Mouse (Mus musculus) liver, embryonic 12.5 days (tissue): Measurements from ENCODE around the gene Pdcd4. TPM values are rescaled to one million over a fixed set of nuclear protein-coding genes. Genes with fewer than 3 reads are reported as not detected.
"Not testable (repeated sequence)": the region's sequence is repeated elsewhere in the genome, so short reads cannot be mapped to it uniquely, and the experiment has no call there.

ENCODE experiments used
- ATAC-seq: fragments of 200-750 bp; cut with Nextera tagmentation; 2 replicates; pipeline ENCODE4 v1.8.0; 2017; ENCODE audit warnings: moderate number of reproducible peaks, mild to moderate bottlenecking, moderate library complexity
- H3K27ac ChIP-seq: fragments of 300-500 bp; sonication (generic); 2 replicates; pipeline ENCODE4 v1.5.1; 2016; ENCODE audit warnings: mild to moderate bottlenecking
- H3K27me3 ChIP-seq: fragments of 300-500 bp; sonication (generic); replicated peaks from 2 replicates; pipeline ENCODE4 v1.6.1; 2016; ENCODE audit warnings: mild to moderate bottlenecking, moderate library complexity
- H3K36me3 ChIP-seq: fragments of 300-500 bp; sonication (generic); 2 replicates; pipeline ENCODE4 v1.6.1; 2016; ENCODE audit warnings: mild to moderate bottlenecking, moderate library complexity
- H3K4me1 ChIP-seq: fragments of 300-500 bp; sonication (generic); 2 replicates; pipeline ENCODE4 v1.6.1; 2016
- H3K4me2 ChIP-seq: fragments of 300-500 bp; sonication (generic); 2 replicates; pipeline ENCODE4 v1.6.1; 2016; ENCODE audit warnings: mild to moderate bottlenecking, moderate library complexity
- H3K4me3 ChIP-seq: fragments of 300-500 bp; sonication (generic); 2 replicates; pipeline ENCODE4 v1.5.1; 2016; ENCODE audit warnings: mild to moderate bottlenecking, moderate library complexity
- H3K9ac ChIP-seq: fragments of 300-500 bp; sonication (generic); 2 replicates; pipeline ENCODE4 v1.6.1; 2016; ENCODE audit warnings: mild to moderate bottlenecking, moderate library complexity
- H3K9me3 ChIP-seq: fragments of 300-500 bp; sonication (generic); replicated peaks from 2 replicates; pipeline ENCODE4 v1.6.1; 2016; ENCODE audit warnings: mild to moderate bottlenecking, moderate library complexity
- WGBS: fragments of 180-500 bp; shearing (Covaris S2); methylation state at CpG from one replicate; pipeline ENCODE4 v1.1.7; 2016; ENCODE audit not compliant: insufficient replicate concordance; 5-methylcytosine and 5-hydroxymethylcytosine counted together
- polyA plus RNA-seq: library from polyadenylated mRNA; unstranded; fragments of >200 nt; fragmentation: Nextera tagmentation; extraction: Ambion mirVana; gene quantifications from 2 replicates; pipeline ENCODE4 v1.2.1, GENCODE M21; 2016

Gene Pdcd4
- polyA plus RNA-seq, 1 experiment from 2014 or later, result 24.4 TPM

- Histone ChIP-seq H3K27me3 (no peaks in the 10 kb centered on the region), H3K4me2 (peak overlapping the region; percentile 16; the same call in 1 of the 2 replicates), H3K36me3 (peaks cover 33% of the 10 kb centered on the region), H3K9ac (peak overlapping the region; percentile 24; the same call in 1 of the 2 replicates), H3K4me3 (no peak overlapping the region), H3K4me1 (peaks cover 49% of the 10 kb centered on the region), H3K27ac (peak overlapping the region; percentile 65), H3K9me3 (no peaks in the 10 kb centered on the region)
- ATAC-seq, result no peak
- WGBS, result 25% methylated on average over 4 of the region's 4 CpGs
Measured at GRCm38 (mm10) chr19:53941139-53941538, 49.1 kb downstream of the Pdcd4 start.

GRCm38 (mm10) chr19:53942342-53942741 lies 50.3 kb downstream of the Pdcd4 start:
- Histone ChIP-seq H3K4me1 (peaks cover 57% of the 10 kb centered on the region), H3K9ac (no peak overlapping the region), H3K27me3 (no peaks in the 10 kb centered on the region), H3K4me3 (no peak overlapping the region), H3K9me3 (no peaks in the 10 kb centered on the region), H3K27ac (no peak overlapping the region), H3K36me3 (peaks cover 26% of the 10 kb centered on the region), H3K4me2 (peak overlapping the region; percentile 90)
- ATAC-seq, result no peak
- 90% methylated on average over 2 of the region's 2 CpGs for WGBS

GRCm38 (mm10) chr19:53943802-53944785 lies 52.1 kb downstream of the Pdcd4 start, which contains the start of the genes Shoc2 and Bbip1:
TSS of gene Shoc2 (plus strand) at chr19:53944306.
TSS of gene Bbip1 (minus strand) at chr19:53944627.
- peak within 1 kb of the TSS; percentile 98 for H3K27ac ChIP-seq
- peak within 1 kb of the TSS; percentile 97 for H3K9ac ChIP-seq
- H3K4me3 ChIP-seq, result peak within 1 kb of the TSS; percentile 97
- peaks cover 15% of the 10 kb centered on the region; the same call in 1 of the 2 replicates for H3K36me3 ChIP-seq
- peaks cover 68% of the 10 kb centered on the region for H3K4me1 ChIP-seq
- peak within 1 kb of the TSS; percentile 90 for H3K4me2 ChIP-seq
- H3K9me3 ChIP-seq, result no peaks in the 10 kb centered on the region
- ATAC-seq, result peak; percentile 87
- H3K27me3 ChIP-seq, result no peaks in the 10 kb centered on the region
- WGBS, result 1% methylated on average over 62 of the region's 62 CpGs

GRCm38 (mm10) chr19:53944786-53945169 lies 52.7 kb downstream of the Pdcd4 start:
- peak overlapping the region; percentile 90 for H3K4me2 ChIP-seq
- WGBS, result 0% methylated on average over 22 of the region's 47 CpGs
- peak overlapping the region; percentile 97 for H3K9ac ChIP-seq
- H3K36me3 ChIP-seq, result peaks cover 10% of the 10 kb centered on the region; the same call in 1 of the 2 replicates
- no peaks in the 10 kb centered on the region for H3K27me3 ChIP-seq
- peak overlapping the region; percentile 97 for H3K4me3 ChIP-seq
- ATAC-seq, result peak; percentile 20
- no peaks in the 10 kb centered on the region for H3K9me3 ChIP-seq
- H3K4me1 ChIP-seq, result peaks cover 68% of the 10 kb centered on the region
- peak overlapping the region; percentile 98 for H3K27ac ChIP-seq

- H3K36me3 ChIP-seq, result peaks cover 10% of the 10 kb centered on the region; the same call in 1 of the 2 replicates
- H3K4me3 ChIP-seq, result peak overlapping the region; percentile 97
- peak overlapping the region; percentile 90 for H3K4me2 ChIP-seq
- no peaks in the 10 kb centered on the region for H3K27me3 ChIP-seq
- H3K27ac ChIP-seq, result peak overlapping the region; percentile 98
- ATAC-seq, result peak; percentile 4; the same call in 1 of the 2 replicates
- peaks cover 64% of the 10 kb centered on the region for H3K4me1 ChIP-seq
- 3% methylated on average over 26 of the region's 69 CpGs for WGBS
- peak overlapping the region; percentile 97 for H3K9ac ChIP-seq
- H3K9me3 ChIP-seq, result no peaks in the 10 kb centered on the region
Measured at GRCm38 (mm10) chr19:53945171-53946042, 53.4 kb downstream of the Pdcd4 start.

- ATAC-seq, result peak; percentile 76
- peaks cover 30% of the 10 kb centered on the region for H3K4me1 ChIP-seq
- H3K4me2 ChIP-seq, result no peak overlapping the region
- no peak overlapping the region for H3K27ac ChIP-seq
- no peaks in the 10 kb centered on the region for H3K9me3 ChIP-seq
- no peak overlapping the region for H3K4me3 ChIP-seq
- WGBS, result 74% methylated on average over 2 of the region's 2 CpGs
- no peaks in the 10 kb centered on the region for H3K27me3 ChIP-seq
- H3K36me3 ChIP-seq, result peaks cover 4% of the 10 kb centered on the region; the same call in 1 of the 2 replicates
- H3K9ac ChIP-seq, result no peak overlapping the region
Measured at GRCm38 (mm10) chr19:53957513-53957912, 65.5 kb downstream of the Pdcd4 start.

- Histone ChIP-seq H3K36me3 (peaks cover 4% of the 10 kb centered on the region; the same call in 1 of the 2 replicates), H3K9ac (no peak overlapping the region), H3K4me3 (no peak overlapping the region), H3K4me2 (no peak overlapping the region), H3K4me1 (peaks cover 44% of the 10 kb centered on the region), H3K27ac (no peak overlapping the region), H3K27me3 (no peaks in the 10 kb centered on the region), H3K9me3 (no peaks in the 10 kb centered on the region)
- 77% methylated on average over 4 of the region's 4 CpGs for WGBS
- no peak for ATAC-seq
Measured at GRCm38 (mm10) chr19:53962511-53962910, 70.5 kb downstream of the Pdcd4 start.

GRCm38 (mm10) chr19:53964347-53964746 lies 72.3 kb downstream of the Pdcd4 start:
- H3K4me1 ChIP-seq, result peaks cover 42% of the 10 kb centered on the region
- not testable (repeated sequence) for H3K36me3 ChIP-seq, H3K27me3 ChIP-seq, H3K9ac ChIP-seq, H3K4me3 ChIP-seq, H3K9me3 ChIP-seq, H3K4me2 ChIP-seq, ATAC-seq
- H3K27ac ChIP-seq, result peak overlapping the region; percentile 91
- WGBS, result 91% methylated on average over 3 of the region's 3 CpGs

GRCm38 (mm10) chr19:53964910-53965633 lies 73.0 kb downstream of the Pdcd4 start:
- H3K27ac ChIP-seq, result peak overlapping the region; percentile 91
- H3K27me3 ChIP-seq, result no peaks in the 10 kb centered on the region
- peak overlapping the region; percentile 47; the same call in 1 of the 2 replicates for H3K9ac ChIP-seq
- peak; percentile 89 for ATAC-seq
- peaks cover 48% of the 10 kb centered on the region for H3K4me1 ChIP-seq
- peaks cover 4% of the 10 kb centered on the region; the same call in 1 of the 2 replicates for H3K36me3 ChIP-seq
- H3K9me3 ChIP-seq, result no peaks in the 10 kb centered on the region
- 34% methylated on average over 10 of the region's 10 CpGs for WGBS
- H3K4me3 ChIP-seq, result peak overlapping the region; percentile 25
- H3K4me2 ChIP-seq, result peak overlapping the region; percentile 55

- H3K9me3 ChIP-seq, result no peaks in the 10 kb centered on the region
- no peak overlapping the region for H3K9ac ChIP-seq
- H3K36me3 ChIP-seq, result no peaks in the 10 kb centered on the region
- no peak overlapping the region for H3K27ac ChIP-seq
- no peak for ATAC-seq
- H3K4me3 ChIP-seq, result no peak overlapping the region
- no peaks in the 10 kb centered on the region for H3K27me3 ChIP-seq
- no peak overlapping the region for H3K4me2 ChIP-seq
- peaks cover 52% of the 10 kb centered on the region for H3K4me1 ChIP-seq
- 75% methylated on average over 3 of the region's 3 CpGs for WGBS
Measured at GRCm38 (mm10) chr19:53969226-53969625, 77.2 kb downstream of the Pdcd4 start.

GRCm38 (mm10) chr19:53971938-53972337 lies 79.9 kb downstream of the Pdcd4 start:
- Histone ChIP-seq H3K4me1 (peaks cover 30% of the 10 kb centered on the region), H3K9me3 (no peaks in the 10 kb centered on the region), H3K36me3 (peaks cover 6% of the 10 kb centered on the region), H3K4me2 (peak overlapping the region; percentile 43), H3K4me3 (no peak overlapping the region), H3K27me3 (no peaks in the 10 kb centered on the region), H3K9ac (no peak overlapping the region), H3K27ac (peak overlapping the region; percentile 68)
- WGBS, result 43% methylated on average over 7 of the region's 7 CpGs
- peak; percentile 71 for ATAC-seq
